Mouse (Mus musculus): ENCODE results near the gene Ggta1.

Ggta1 gene

DNA sequence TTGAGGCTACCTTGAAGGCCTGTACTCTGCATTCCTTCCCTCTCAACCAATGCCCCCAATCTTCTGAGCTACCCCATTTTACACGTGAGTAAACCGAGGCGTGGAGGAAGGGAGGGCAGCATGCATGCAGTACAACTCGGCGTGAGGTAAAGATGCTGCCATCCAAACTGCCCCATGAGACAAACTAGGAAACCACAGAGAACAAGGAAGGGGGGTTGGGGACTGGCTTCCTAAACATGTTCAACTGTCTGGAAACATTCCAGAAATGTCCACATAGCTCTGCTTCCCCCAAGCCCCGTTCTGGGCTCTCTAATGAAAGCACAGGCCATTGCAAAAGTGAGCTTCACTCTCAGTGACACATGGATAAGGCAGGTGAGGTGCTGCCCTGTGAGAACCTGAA lies 21.6 kb downstream of the Ggta1 start:
- DNase-seq (ENCODE audit: low read depth, low spot score), result no peak

GRCm38 (mm10) chr2:35440480-35440879 lies 22.6 kb downstream of the Ggta1 start:
- DNase-seq (ENCODE audit: low read depth, low spot score), result no peak

- no peak for DNase-seq (ENCODE audit: low read depth, low spot score)
Measured at GRCm38 (mm10) chr2:35437796-35438195, 25.2 kb downstream of the Ggta1 start.

GRCm38 (mm10) chr2:35434576-35435123 lies 28.4 kb downstream of the Ggta1 start:
- peak; percentile 11 for DNase-seq (ENCODE audit: low read depth, low spot score)

- no peak for DNase-seq (ENCODE audit: low read depth, low spot score)
Measured at GRCm38 (mm10) chr2:35433428-35433827, 29.6 kb downstream of the Ggta1 start.

DNA sequence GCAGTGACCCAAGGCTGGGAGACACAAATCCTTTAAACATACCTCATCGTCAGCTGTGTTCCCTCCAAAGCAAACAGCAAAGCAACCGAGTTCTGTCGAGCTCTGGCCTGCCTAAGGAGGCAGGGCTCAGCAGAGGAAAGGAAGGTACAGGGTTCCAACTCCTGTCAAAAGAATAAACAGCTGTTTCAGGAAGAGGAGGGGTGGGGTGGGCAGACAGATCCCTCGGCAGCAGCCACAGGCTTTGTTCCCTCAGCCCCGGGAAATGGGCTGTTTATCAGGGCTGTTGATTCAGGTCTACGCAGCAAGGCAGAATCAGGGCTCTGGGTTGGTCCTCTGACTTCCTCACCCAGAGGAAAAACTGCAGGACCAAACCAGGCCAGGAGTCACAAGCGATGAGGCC lies 30.6 kb downstream of the Ggta1 start:
- no peak for DNase-seq (ENCODE audit: low read depth, low spot score)

- no peak for DNase-seq (ENCODE audit: low read depth, low spot score)
Measured at GRCm38 (mm10) chr2:35432011-35432410, 31.0 kb downstream of the Ggta1 start.

DNA sequence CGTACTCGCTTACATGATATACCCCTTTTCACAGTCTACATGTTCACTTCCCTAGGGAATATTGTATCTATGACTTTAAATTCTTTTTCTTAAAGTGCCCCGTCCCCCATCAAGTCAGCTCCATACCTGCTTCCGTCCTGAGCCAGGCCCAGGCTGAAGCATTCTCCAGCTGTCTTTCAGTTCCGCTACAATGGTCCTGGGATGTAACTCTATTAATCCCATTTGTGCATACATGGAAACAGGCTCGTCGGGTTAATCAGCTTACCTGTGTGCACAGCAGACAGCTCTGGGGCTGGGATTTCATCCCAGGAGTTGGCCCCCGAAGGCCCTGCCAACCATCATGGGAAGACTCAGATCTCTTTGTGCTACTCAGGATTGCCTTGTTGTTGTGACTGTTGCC lies 32.2 kb downstream of the Ggta1 start:
- no peak for DNase-seq (ENCODE audit: low read depth, low spot score)

GRCm38 (mm10) chr2:35428615-35429300 lies 34.3 kb downstream of the Ggta1 start:
- DNase-seq (ENCODE audit: low read depth, low spot score), result no peak

DNA sequence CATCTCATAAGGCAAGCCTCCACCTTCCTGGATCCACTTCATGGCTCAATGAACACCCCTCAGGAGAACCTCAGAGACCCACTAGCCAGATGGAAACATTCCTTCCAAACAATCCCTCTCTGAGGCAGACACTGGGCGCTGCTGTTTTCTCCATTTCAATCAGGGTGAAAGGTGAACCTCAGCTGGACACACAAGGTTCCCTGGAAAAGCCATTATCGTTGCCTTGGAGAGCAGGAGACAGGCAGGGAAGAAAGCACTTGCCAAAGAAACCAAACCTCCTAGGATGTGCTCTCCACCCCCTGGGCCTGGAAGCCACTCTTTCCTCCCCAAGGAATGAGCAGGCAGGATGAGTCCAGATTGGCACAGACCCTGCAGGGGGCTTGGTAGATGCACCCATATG lies 35.5 kb downstream of the Ggta1 start:
- no peak for DNase-seq (ENCODE audit: low read depth, low spot score)

GRCm38 (mm10) chr2:35423711-35424339 lies 39.2 kb downstream of the Ggta1 start:
- no peak for DNase-seq (ENCODE audit: low read depth, low spot score)

- no peak for DNase-seq (ENCODE audit: low read depth, low spot score)
Measured at GRCm38 (mm10) chr2:35422384-35422783, 40.6 kb downstream of the Ggta1 start.

- DNase-seq (ENCODE audit: low read depth, low spot score), result no peak
Measured at GRCm38 (mm10) chr2:35420681-35421080, 42.4 kb downstream of the Ggta1 start.

DNA sequence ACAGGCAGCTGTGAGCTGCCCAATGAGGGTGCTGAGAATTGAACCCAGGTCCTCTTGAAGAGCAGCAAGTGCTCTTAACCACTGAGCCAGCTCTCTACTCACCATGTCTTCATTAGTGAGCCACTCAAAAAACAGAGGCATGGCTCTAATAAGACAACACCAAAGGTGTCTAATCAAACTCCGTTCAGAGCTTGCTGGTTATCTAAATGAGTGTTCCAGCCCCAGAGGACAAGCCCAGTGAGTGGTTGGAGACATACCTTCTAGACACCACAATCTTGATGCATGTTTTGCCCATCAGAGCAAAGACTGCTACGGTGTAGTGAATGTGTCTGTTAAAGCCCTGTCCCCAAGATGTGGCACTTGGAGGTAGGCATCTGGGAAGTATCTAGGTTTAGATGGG lies 43.4 kb downstream of the Ggta1 start:
- DNase-seq (ENCODE audit: low read depth, low spot score), result no peak

GRCm38 (mm10) chr2:35419243-35419642 lies 43.8 kb downstream of the Ggta1 start:
- no peak for DNase-seq (ENCODE audit: low read depth, low spot score)

DNA sequence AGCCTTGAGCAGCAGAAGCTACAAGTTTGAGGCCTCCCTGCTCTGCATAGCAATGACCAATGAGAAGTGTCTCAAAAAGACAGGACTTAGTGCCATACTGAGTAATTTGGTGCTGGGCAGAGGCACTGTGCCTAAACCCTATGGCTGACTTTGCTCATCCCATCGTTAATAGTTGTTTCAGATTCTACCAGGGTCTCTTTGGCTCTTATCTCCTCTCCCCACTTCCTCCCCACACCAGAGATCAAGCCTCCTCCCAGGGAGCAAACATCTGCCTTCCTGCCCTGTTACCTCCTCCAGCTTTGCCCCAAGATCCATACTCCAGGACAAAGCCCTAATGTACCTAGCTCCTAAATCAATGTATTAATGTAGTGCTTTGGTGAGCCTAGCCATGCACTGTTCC lies 45.8 kb downstream of the Ggta1 start:
- no peak for DNase-seq (ENCODE audit: low read depth, low spot score)

DNA sequence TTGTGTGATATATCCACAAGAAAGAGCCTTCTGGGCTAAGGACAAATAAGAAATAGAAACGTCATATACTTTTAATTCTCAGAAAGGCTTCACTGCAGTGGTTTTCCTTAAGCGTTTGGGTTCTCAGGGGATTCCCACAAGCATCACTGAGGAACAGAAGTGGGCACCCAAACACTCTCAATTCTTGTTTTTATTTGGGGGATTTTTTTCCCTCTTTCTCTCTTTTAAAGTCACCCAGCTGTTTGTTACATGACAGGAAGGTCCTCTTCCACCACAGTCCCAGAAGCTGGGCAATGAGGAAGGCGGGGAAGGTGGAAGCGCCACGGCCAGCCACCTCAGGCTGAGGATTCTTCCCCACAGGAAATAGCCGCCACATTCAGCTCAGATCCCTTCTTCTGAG lies 46.6 kb downstream of the Ggta1 start:
- DNase-seq (ENCODE audit: low read depth, low spot score), result no peak

DNA sequence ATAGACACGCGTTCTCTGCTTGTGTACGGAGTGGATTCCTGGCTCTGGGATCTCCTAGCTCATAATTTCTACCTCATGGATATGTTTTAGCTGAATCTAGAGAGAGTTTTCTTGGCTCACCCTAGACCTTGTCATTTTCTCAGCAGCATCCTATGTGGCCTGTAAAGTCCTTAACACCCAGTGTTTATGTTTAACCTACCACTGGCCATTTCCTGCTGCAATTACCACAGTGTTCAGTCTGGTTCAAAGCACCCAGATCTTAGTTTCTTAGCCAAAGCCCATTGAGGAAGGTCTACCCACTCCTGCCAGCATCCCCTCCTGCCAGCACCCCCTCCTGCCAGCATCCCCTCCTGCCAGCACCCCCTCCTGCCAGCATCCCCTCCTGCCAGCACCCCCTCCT lies 50.2 kb downstream of the Ggta1 start:
- no peak for DNase-seq (ENCODE audit: low read depth, low spot score)

- no peak for DNase-seq (ENCODE audit: low read depth, low spot score)
Measured at GRCm38 (mm10) chr2:35412246-35412645, 50.8 kb downstream of the Ggta1 start.

DNA sequence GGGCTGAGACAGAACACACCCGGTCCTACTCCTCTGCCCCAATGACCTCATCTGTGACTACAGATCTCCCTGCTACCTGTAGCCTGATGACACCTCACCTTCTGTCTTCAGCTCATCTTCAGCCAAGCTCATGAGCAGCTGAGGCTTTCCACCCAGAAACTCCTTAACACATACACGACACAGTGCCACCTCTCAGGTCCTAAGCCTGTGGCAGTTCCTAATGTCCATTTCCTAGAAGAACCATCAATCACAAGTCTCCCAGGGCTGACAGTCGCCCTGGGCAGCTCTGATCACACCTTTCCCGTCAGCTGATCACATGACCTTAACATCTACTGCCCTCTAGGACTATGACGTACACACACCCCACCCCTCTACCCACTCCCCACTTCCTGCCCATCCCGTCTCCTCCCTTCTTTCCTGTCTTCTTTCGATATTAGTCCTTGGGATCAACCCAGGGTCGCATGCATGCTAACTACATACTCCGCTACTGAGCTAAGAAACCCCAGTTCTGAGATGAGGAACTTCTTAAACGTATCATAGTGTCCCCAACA lies 51.3 kb downstream of the Ggta1 start:
- DNase-seq (ENCODE audit: low read depth, low spot score), result no peak

DNA sequence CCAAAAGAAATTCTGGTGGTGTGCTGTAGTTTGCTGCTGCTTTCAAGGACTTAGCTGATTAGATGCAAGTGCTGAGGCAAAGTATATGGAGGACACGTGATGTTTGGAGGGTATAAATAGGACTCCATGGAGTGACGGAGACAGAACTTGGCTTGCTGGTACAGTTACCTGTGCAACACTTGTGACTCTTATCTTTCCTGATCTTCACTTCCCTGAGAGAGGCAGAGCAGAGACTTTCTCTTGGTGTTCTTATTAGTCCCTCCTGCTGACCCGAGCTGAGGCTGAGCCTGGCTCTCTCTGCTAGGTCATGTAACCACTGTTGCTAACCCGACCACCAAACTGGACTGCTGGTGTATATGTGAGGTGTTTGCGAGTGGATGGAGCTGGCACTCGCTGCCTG lies 53.6 kb downstream of the Ggta1 start:
- DNase-seq (ENCODE audit: low read depth, low spot score), result no peak

DNA sequence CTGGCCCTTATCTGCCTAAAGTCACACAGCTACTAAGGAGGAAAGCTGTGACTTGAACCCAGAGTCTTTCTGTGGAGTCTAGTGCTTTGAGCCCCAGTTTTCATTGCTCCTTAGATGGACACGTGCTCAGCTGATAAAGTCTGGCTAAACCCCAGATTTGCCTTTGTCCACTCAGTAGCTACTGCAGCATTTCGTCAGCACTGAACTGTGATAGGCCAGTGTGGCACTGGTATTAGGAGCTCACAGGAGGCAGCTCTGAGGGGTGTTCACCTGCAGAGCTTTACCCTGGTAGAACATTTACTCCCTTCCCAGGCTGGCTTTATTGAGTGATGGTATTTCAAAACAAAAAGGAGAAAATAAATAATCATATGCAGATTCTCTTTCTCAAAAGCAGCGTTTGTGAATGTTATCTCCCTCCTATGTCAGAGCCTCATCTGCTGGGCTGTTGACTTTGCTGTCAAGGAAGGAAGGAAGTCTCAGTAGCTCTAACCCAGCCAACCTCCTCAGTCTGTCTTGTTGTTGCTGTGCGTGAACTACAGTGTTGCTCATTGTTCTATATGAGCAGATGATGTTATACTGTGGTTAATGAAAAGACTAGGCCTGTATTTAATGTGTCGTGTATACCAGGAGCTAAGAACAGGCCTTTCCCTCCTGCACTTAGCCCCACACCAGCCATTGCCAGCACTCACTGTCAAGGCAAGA lies 54.5 kb downstream of the Ggta1 start:
- DNase-seq (ENCODE audit: low read depth, low spot score), result no peak

All from ES-CJ7 (cell line).